Mouse (Mus musculus): ENCODE measurements around the gene Klk13. TPM values are rescaled to one million over a fixed set of nuclear protein-coding genes. Genes with fewer than 3 reads are reported as not detected.

The Klk13 gene
- polyA plus RNA-seq, 1 experiment from 2014 or later, result 0.78 TPM

DNA sequence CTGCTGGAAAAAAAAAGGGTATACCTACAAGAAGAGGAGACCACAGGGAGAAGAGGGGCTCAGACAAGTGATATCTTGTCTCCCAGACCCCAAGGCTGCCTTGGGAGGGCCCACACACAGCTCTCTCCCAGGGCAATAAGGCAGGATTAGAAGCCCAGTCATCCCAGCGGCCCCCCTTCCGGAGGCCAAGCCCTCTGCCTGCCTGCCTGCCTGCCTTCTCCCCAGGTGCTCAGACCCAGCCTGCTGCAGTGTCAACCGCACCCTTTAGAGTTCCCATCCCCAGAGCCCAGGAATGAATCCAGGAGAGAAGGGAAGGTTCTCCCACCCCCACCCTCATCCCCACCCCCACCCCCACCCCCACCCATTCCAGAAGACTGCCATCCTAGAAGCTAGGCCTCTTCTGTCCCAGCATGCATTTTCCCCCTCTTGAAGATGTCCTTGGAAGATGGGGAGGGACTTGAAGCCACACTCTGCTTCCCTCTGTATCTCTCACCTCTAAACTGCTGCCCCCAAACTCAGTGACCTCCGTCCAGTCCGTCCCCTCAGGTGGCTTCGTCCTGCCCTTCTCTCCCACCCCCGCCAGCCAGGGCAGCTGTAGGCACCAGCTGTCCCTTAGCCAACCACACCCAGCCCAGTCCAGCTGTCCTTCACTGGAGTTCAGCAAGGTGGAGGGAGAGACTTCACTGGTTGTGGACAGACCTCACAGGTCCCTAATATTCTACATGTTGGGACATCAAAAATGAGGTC lies 63.1 kb downstream of the Klk13 start:
- H3K4me1 ChIP-seq, result peaks cover 4% of the 10 kb centered on the region; the same call in 1 of the 2 replicates
- H3K9me3 ChIP-seq, result no peaks in the 10 kb centered on the region
- no peak overlapping the region for H3K4me3 ChIP-seq
- peak; percentile 62 for DNase-seq (ENCODE audit: low spot score)
- H3K36me3 ChIP-seq, result no peaks in the 10 kb centered on the region
- no peak overlapping the region; the same call in 1 of the 2 replicates for H3K27ac ChIP-seq
- 0 out of 2 replicates have a peak, but pooled peaks cover 2% of the 10 kb centered on the region for H3K27me3 ChIP-seq (ENCODE audit: insufficient read depth, poor library complexity, severe bottlenecking)
- WGBS, result 55% methylated on average over 6 of the region's 7 CpGs

- no peak for DNase-seq (ENCODE audit: low spot score)
- Histone ChIP-seq H3K27ac (no peak overlapping the region), H3K36me3 (no peaks in the 10 kb centered on the region), H3K27me3 (ENCODE audit: insufficient read depth, poor library complexity, severe bottlenecking) (peaks cover 12% of the 10 kb centered on the region), H3K9me3 (no peaks in the 10 kb centered on the region), H3K4me3 (no peak overlapping the region), H3K4me1 (peaks cover 4% of the 10 kb centered on the region; the same call in 1 of the 2 replicates)
- WGBS, result 83% methylated on average over 5 of the region's 5 CpGs
Measured at GRCm38 (mm10) chr7:43776506-43776905, 64.1 kb downstream of the Klk13 start.

Other genes with a start within 250 kb of the Klk13 start
- gene Vsig10l, start 249.4 kb upstream of the Klk13 start, polyA plus RNA-seq (2016; fragmentation: Nextera tagmentation; extraction: Ambion mirVana), result 1.4 and 1.5 TPM in 2 replicates
- 0.20 TPM in 1 of 2 replicates, not detected in the other for gene Iglon5, start 222.5 kb upstream of the Klk13 start, polyA plus RNA-seq (2016; fragmentation: Nextera tagmentation; extraction: Ambion mirVana)
- gene 4931406B18Rik, start 206.6 kb upstream of the Klk13 start, polyA plus RNA-seq (2016; fragmentation: Nextera tagmentation; extraction: Ambion mirVana), result not detected in 2 replicates
- gene Cd33, start 168.1 kb upstream of the Klk13 start, polyA plus RNA-seq (2016; fragmentation: Nextera tagmentation; extraction: Ambion mirVana), result 0.34 and 0.37 TPM in 2 replicates
- gene Zfp658, start 150.3 kb upstream of the Klk13 start, polyA plus RNA-seq (2016; fragmentation: Nextera tagmentation; extraction: Ambion mirVana), result 1.4 and 2.1 TPM in 2 replicates
- 9.7 and 10.0 TPM in 2 replicates for gene Zfp719, start 133.0 kb upstream of the Klk13 start, polyA plus RNA-seq (2016; fragmentation: Nextera tagmentation; extraction: Ambion mirVana)
- gene Zfp819, start 105.4 kb upstream of the Klk13 start, polyA plus RNA-seq (2016; fragmentation: Nextera tagmentation; extraction: Ambion mirVana), result 0.06 and 0.21 TPM in 2 replicates
- gene Ceacam18, start 77.9 kb upstream of the Klk13 start, polyA plus RNA-seq (2016; fragmentation: Nextera tagmentation; extraction: Ambion mirVana), result not detected in 2 replicates
- 0.70 TPM in 1 of 2 replicates, not detected in the other for gene Siglece, start 52.4 kb upstream of the Klk13 start, polyA plus RNA-seq (2016; fragmentation: Nextera tagmentation; extraction: Ambion mirVana)
- gene Ctu1, start 40.6 kb upstream of the Klk13 start, polyA plus RNA-seq (2016; fragmentation: Nextera tagmentation; extraction: Ambion mirVana), result 9.0 and 12.0 TPM in 2 replicates
- not detected in 2 replicates for gene Klk14, start 22.1 kb upstream of the Klk13 start, polyA plus RNA-seq (2016; fragmentation: Nextera tagmentation; extraction: Ambion mirVana)
- gene Klk12, start 56.3 kb downstream of the Klk13 start, polyA plus RNA-seq (2016; fragmentation: Nextera tagmentation; extraction: Ambion mirVana), result not detected in 2 replicates
- not detected in 2 replicates for gene Klk11, start 62.0 kb downstream of the Klk13 start, polyA plus RNA-seq (2016; fragmentation: Nextera tagmentation; extraction: Ambion mirVana)
- gene Klk10, start 68.5 kb downstream of the Klk13 start, polyA plus RNA-seq (2016; fragmentation: Nextera tagmentation; extraction: Ambion mirVana), result 0.20 and 0.28 TPM in 2 replicates
- not detected in 2 replicates for gene Klk9, start 79.3 kb downstream of the Klk13 start, polyA plus RNA-seq (2016; fragmentation: Nextera tagmentation; extraction: Ambion mirVana)
- gene Klk8, start 85.0 kb downstream of the Klk13 start, polyA plus RNA-seq (2016; fragmentation: Nextera tagmentation; extraction: Ambion mirVana), result 25.2 and 28.5 TPM in 2 replicates
- gene Klk7, start 98.7 kb downstream of the Klk13 start, polyA plus RNA-seq (2016; fragmentation: Nextera tagmentation; extraction: Ambion mirVana), result not detected in 2 replicates
- gene Klk6, start 111.9 kb downstream of the Klk13 start, polyA plus RNA-seq (2016; fragmentation: Nextera tagmentation; extraction: Ambion mirVana), result not detected in 2 replicates
- 0.14 TPM in 1 of 2 replicates, not detected in the other for gene Klk5, start 129.4 kb downstream of the Klk13 start, polyA plus RNA-seq (2016; fragmentation: Nextera tagmentation; extraction: Ambion mirVana)
- 0.10 TPM in 1 of 2 replicates, not detected in the other for gene Klk4, start 168.6 kb downstream of the Klk13 start, polyA plus RNA-seq (2016; fragmentation: Nextera tagmentation; extraction: Ambion mirVana)
- gene Klk15, start 221.2 kb downstream of the Klk13 start, polyA plus RNA-seq (2016; fragmentation: Nextera tagmentation; extraction: Ambion mirVana), result not detected in 2 replicates
- gene Klk1b8, start 238.1 kb downstream of the Klk13 start, polyA plus RNA-seq (2016; fragmentation: Nextera tagmentation; extraction: Ambion mirVana), result not detected in 2 replicates